Mouse (Mus musculus) MN1 (cell line): Measurements from ENCODE around the gene Cog7.
A peak's percentile ranks its signal among the peaks of the same experiment; 100 is the strongest.

ENCODE experiments used
- DNase-seq: peaks from one replicate; pipeline ENCODE4 v3.0.0-alpha.2; 2016; ENCODE audit warnings: low spot score

Cog7 gene

GRCm38 (mm10) chr7:121899311-121899710 is 82.2 kb downstream of the Cog7 start:
- DNase-seq = no peak

- no peak for DNase-seq
Observed at GRCm38 (mm10) chr7:121896689-121897088, 84.8 kb downstream of the Cog7 start.

GRCm38 (mm10) chr7:121890636-121891360 is 90.7 kb downstream of the Cog7 start:
- DNase-seq = no peak

GRCm38 (mm10) chr7:121880246-121880645 is 101.3 kb downstream of the Cog7 start:
- no peak for DNase-seq

GRCm38 (mm10) chr7:121874784-121875183 is 106.7 kb downstream of the Cog7 start:
- no peak for DNase-seq

GRCm38 (mm10) chr7:121873998-121874397 is 107.5 kb downstream of the Cog7 start:
- no peak for DNase-seq

GRCm38 (mm10) chr7:121871631-121872030 is 109.9 kb downstream of the Cog7 start:
- DNase-seq = no peak

- no peak for DNase-seq
Observed at GRCm38 (mm10) chr7:121864858-121865585, 116.5 kb downstream of the Cog7 start, which contains the start of gene Scnn1b. Gene Scnn1b (plus strand): TSS chr7:121865038.

GRCm38 (mm10) chr7:121858939-121859338 is 122.6 kb downstream of the Cog7 start:
- peak; percentile 14 for DNase-seq

- peak; percentile 51 for DNase-seq
Observed at GRCm38 (mm10) chr7:121857177-121857884, 124.2 kb downstream of the Cog7 start.

GRCm38 (mm10) chr7:121848537-121849168 is 132.9 kb downstream of the Cog7 start:
- DNase-seq = no peak

GRCm38 (mm10) chr7:121845964-121846363 is 135.5 kb downstream of the Cog7 start:
- no peak for DNase-seq

GRCm38 (mm10) chr7:121842234-121842633 is 139.3 kb downstream of the Cog7 start:
- DNase-seq = no peak

GRCm38 (mm10) chr7:121840810-121841209 is 140.7 kb downstream of the Cog7 start:
- no peak for DNase-seq

- DNase-seq = no peak
Observed at GRCm38 (mm10) chr7:121836827-121837226, 144.7 kb downstream of the Cog7 start.

- DNase-seq = no peak
Observed at GRCm38 (mm10) chr7:121835392-121835791, 146.1 kb downstream of the Cog7 start.
